Mouse (Mus musculus) central nervous system, embryonic 11.5 days (tissue): Measurements from ENCODE around the gene Cyp4f40. TPM values are rescaled to one million over a fixed set of nuclear protein-coding genes. Genes with fewer than 3 reads are reported as not detected.

Experiments used
- polyA plus RNA-seq: library from polyadenylated mRNA; depleted of rRNA; stranded (reverse); fragments of >200 nt; gene quantifications from 2 replicates; pipeline ENCODE4 v1.2.3, GENCODE M21; 2012; rRNA removed

Gene Cyp4f40
- not detected in 2 replicates for polyA plus RNA-seq

DNA sequence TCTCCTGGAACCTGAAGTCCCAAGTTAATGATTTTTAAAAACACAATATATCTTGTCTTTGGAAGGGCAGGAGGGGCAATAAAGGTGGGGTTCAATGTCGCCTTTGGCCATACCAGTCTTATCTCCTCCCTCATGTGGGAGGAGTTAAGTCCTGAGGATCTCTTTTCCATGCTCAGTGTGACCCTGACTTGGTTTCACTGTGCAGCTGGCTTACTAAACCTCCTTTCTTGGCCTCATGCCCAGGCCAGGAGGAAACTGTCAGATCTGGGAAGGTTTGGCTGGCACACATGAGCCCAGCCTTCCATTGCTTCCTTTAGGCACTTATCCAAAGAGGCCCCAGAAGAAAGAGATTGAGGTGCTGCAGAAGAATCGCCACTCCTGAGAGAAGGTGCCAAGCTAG lies at the start of gene Cyp4f40:
Gene Cyp4f40 (plus strand): TSS at position 189 of the 400 bp plus-strand sequence.

DNA sequence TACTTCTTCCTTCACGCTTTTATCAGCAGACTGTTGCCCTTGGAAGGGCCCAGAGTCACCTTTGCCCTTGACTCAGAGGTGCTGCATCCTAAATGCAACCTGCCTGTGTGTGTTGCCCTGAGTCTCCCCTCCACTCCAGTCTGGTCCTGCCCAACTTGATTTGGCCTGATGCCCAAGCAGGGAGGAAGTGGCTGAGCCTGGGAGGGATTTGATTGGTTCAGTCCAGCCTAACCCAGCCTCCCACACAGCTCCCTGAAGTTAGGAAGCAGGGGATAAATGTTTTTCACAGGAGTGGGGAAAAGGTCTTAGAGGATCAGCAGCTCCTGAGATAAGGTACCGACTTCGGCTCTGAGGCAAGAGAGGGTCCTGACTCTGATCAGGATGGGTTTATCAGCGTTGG lies 37.7 kb upstream of the Cyp4f40 start, which contains the start of gene Cyp4f37:
Gene Cyp4f37 (plus strand): TSS at position 292 of the 400 bp plus-strand sequence.

DNA sequence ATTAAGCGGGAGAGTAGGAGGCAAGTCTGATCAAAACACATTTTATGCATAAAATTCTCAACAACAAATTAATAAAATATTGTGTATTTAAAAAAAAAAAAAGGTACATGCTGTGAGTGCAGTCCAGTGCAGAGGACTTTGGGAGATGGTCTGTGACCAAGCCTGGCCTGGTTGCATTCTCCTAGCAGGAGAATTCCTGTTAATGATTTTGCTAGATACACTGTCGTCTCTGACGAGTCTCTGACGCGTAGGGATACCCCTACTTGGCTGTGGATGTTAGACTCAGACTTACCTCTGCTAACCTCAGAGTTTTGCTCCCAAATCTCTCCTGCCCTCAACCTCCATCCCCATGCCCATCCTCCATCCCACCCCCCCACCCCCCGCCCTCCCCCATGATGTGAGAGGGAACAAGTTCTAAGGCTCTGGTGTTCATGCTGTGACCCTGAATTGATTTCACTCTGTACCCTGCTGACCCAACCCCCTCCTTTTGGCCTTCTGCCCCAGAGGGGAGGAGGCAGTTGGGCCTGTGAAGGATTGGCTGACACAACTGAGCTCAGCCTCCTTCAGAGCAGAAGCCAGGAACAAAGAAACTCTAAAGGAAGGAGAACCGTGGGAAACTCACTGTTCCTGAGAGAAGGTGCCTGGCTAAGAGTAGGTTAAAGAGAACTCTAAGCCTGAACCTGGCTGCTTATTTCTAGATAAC lies 26.5 kb downstream of the Cyp4f40 start, which contains the start of gene Cyp4f15:
Gene Cyp4f15 (plus strand): TSS at position 580 of the 703 bp plus-strand sequence.

Other genes with a start within 250 kb of the Cyp4f40 start
- gene Pglyrp2, start 234.7 kb upstream of the Cyp4f40 start, polyA plus RNA-seq, result 0.14 and 0.24 TPM in 2 replicates
- 0.16 and 0.26 TPM in 2 replicates for gene Cyp4f39, start 206.2 kb upstream of the Cyp4f40 start, polyA plus RNA-seq
- 12.7 and 16.5 TPM in 2 replicates for gene Cyp4f17, start 152.8 kb upstream of the Cyp4f40 start, polyA plus RNA-seq
- gene Cyp4f16, start 122.3 kb upstream of the Cyp4f40 start, polyA plus RNA-seq, result 17.5 and 24.1 TPM in 2 replicates
- gene Cyp4f37, start 37.6 kb upstream of the Cyp4f40 start, polyA plus RNA-seq, result not detected in 2 replicates
- 1.1 and 1.5 TPM in 2 replicates for gene Cyp4f15, start 26.7 kb downstream of the Cyp4f40 start, polyA plus RNA-seq
- gene Zfp871, start 129.4 kb downstream of the Cyp4f40 start, polyA plus RNA-seq, result 15.8 and 33.2 TPM in 2 replicates
- gene Zfp811, start 151.0 kb downstream of the Cyp4f40 start, polyA plus RNA-seq, result 26.4 and 29.3 TPM in 2 replicates
- gene Zfp799, start 171.4 kb downstream of the Cyp4f40 start, polyA plus RNA-seq, result 16.6 and 21.6 TPM in 2 replicates
- 5.7 and 5.8 TPM in 2 replicates for gene Zfp870, start 232.7 kb downstream of the Cyp4f40 start, polyA plus RNA-seq